Comparison of ENCODE assay signal across 8 mouse cellular contexts in the genomic region with DNA sequence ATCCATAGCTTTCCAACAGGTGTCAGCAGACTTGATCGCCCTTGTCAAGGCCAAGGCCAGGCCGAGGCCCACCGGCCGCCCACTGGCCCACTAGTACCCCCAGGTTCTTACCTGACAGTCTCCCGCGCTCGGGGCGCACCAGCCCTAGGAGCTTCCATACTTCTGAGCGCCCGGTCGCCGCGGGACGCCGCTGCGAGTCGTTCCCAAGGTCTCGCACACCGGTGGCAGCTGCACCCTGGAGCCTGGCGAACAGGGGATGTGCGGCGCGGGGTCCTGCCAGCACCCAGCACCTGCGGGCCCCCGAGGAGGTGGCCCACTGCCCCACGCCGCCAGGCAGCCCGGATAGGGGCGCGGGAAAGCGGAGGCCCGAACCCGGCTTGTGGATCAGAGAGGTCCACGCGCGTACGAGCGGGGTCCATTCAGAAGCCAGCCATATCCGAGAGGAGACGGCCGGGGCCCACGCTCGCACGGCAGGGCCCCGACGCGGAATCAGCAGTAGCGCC. TPM values are rescaled to one million over a fixed set of nuclear protein-coding genes. Genes with fewer than 3 reads are reported as not detected.
DNase-seq lines count a peak whose midpoint lies in the region; ATAC-seq and TF ChIP-seq lines count a peak whose summit lies in the region.

No protein-coding gene starts in this region.

- H3K4me3 ChIP-seq in CH12.LX (replicated peaks in 1 of 3; ENCODE audit: low read depth in 2 of 3, low read length in 2 of 3, poor library complexity in 1 of 3) = peak overlapping the region; percentile 49 to 71 (median 69)
- peak overlapping the region; percentile 81 for H3K4me3 ChIP-seq in hindbrain, embryonic 12.5 days

- peak overlapping the region; percentile 63 for H3K9ac ChIP-seq in CH12.LX (ENCODE audit: insufficient read depth, low read depth)
- peak overlapping the region; percentile 82 for H3K9ac ChIP-seq in hindbrain, embryonic 12.5 days

- no peak for TF ChIP-seq EP300 in CH12.LX (IDR thresholded peaks at IDR 0.05; ENCODE audit: low read length)

- TF ChIP-seq CTCF in CH12.LX (conservative IDR thresholded peaks at IDR 0.05 in 1 of 2, IDR thresholded peaks at IDR 0.05 in 1 of 2; ENCODE audit: low read depth in 2 of 2, low read length in 2 of 2) = no peak

- under 1% methylated on average over 48 of the region's 48 CpGs for WGBS in hindbrain, embryonic 12.5 days

- no peak for TF ChIP-seq POLR2A in CH12.LX (IDR thresholded peaks at IDR 0.05; ENCODE audit: low read depth, low read length)

- peak overlapping the region; percentile 64 for H3K4me2 ChIP-seq in CH12.LX (ENCODE audit: insufficient read depth, low read depth, poor library complexity, severe bottlenecking)
- peak overlapping the region; percentile 96 for H3K4me2 ChIP-seq in hindbrain, embryonic 12.5 days (replicated peaks)

- peak; percentile 11 for DNase-seq in heart, adult 8-10 months (ENCODE audit: low spot score)
- DNase-seq in heart, postnatal 25 days (ENCODE audit: low spot score) = no peak
- no peak for DNase-seq in CH12.LX (ENCODE audit: extremely low read depth)
- peak; percentile 61 for DNase-seq in cerebellum, adult 9-11 months
- peak; percentile 48 for DNase-seq in liver
- DNase-seq in ovary, postnatal 14 days (ENCODE audit: low spot score) = peak; percentile 15

- TF ChIP-seq RAD21 in CH12.LX (IDR thresholded peaks at IDR 0.05; ENCODE audit: low read depth, low read length) = no peak

- intact Hi-C loops in heart, postnatal 25 days (cut with DNase I) = no loop called here

- peaks cover 0 to 37% of the 10 kb centered on the region in 2 experiments; a peak in 3 of 4 replicates for H3K4me1 ChIP-seq in CH12.LX (ENCODE audit: control insufficient read depth in 1 of 2, insufficient read depth in 2 of 2)
- H3K4me1 ChIP-seq in hindbrain, embryonic 12.5 days = peaks cover 14% of the 10 kb centered on the region

- H3K36me3 ChIP-seq in CH12.LX (replicated peaks in 1 of 2; ENCODE audit: control insufficient read depth in 1 of 2, insufficient read depth in 1 of 2, low read length in 1 of 2) = peaks cover 0 to 11% of the 10 kb centered on the region in 2 experiments
- no peaks in the 10 kb centered on the region for H3K36me3 ChIP-seq in hindbrain, embryonic 12.5 days

- ATAC-seq in hindbrain, embryonic 12.5 days (ENCODE audit: low FRiP score) = peak; percentile 69
- ATAC-seq in granulocyte monocyte progenitor cell, adult 5-6 weeks (replicated peaks; ENCODE audit: poor library complexity, severe bottlenecking) = no peak

- H3K79me2 ChIP-seq in CH12.LX (replicated peaks; ENCODE audit: control insufficient read depth, extremely low read depth, insufficient read depth, poor library complexity, severe bottlenecking) = no peaks in the 10 kb centered on the region

- H3K27me3 ChIP-seq in CH12.LX (replicated peaks) = no peaks in the 10 kb centered on the region
- no peaks in the 10 kb centered on the region for H3K27me3 ChIP-seq in hindbrain, embryonic 12.5 days

- dilution Hi-C loops in CH12.LX (cut with MboI; ENCODE audit: extremely low pct_ligation_motif_present, extremely low pct_unique_long_range_greater_than_20kb, low sequenced_read_pairs) = no loop called here

- no peaks in the 10 kb centered on the region for H3K9me3 ChIP-seq in CH12.LX (replicated peaks; ENCODE audit: low read length)
- H3K9me3 ChIP-seq in hindbrain, embryonic 12.5 days (replicated peaks) = no peaks in the 10 kb centered on the region

- in situ Hi-C loops in CH12.LX (cut with MboI; ENCODE audit: low pct_ligation_motif_present, low pct_unique_long_range_greater_than_20kb, low sequenced_read_pairs) = no loop called here

- no peak overlapping the region for H3K27ac ChIP-seq in CH12.LX (ENCODE audit: insufficient read depth, low read depth)
- peak overlapping the region; percentile 79 for H3K27ac ChIP-seq in hindbrain, embryonic 12.5 days

TF ChIP-seq in CH12.LX, 34 proteins besides CTCF, POLR2A, EP300 and RAD21:
- no peak for TF ChIP-seq SIN3A (IDR thresholded peaks at IDR 0.05; ENCODE audit: low read length)
- no peak for TF ChIP-seq HCFC1 (IDR thresholded peaks at IDR 0.05; ENCODE audit: low read depth, low read length)
- TF ChIP-seq MXI1 (IDR thresholded peaks at IDR 0.05; ENCODE audit: low read depth, low read length) = no peak
- no peak for TF ChIP-seq GABPA (IDR thresholded peaks at IDR 0.05; ENCODE audit: insufficient replicate concordance, low read depth, low read length)
- no peak for TF ChIP-seq CHD2 (IDR thresholded peaks at IDR 0.05; ENCODE audit: low read length)
- no peak for TF ChIP-seq BHLHE40 (IDR thresholded peaks at IDR 0.05; ENCODE audit: low read depth, low read length)
- TF ChIP-seq NELFE (IDR thresholded peaks at IDR 0.05; ENCODE audit: low read depth, low read length) = no peak
- TF ChIP-seq USF1 (IDR thresholded peaks at IDR 0.05; ENCODE audit: low read depth, low read length) = no peak
- no peak for TF ChIP-seq MAZ (IDR thresholded peaks at IDR 0.05; ENCODE audit: low read depth, low read length)
- TF ChIP-seq CHD1 (IDR thresholded peaks at IDR 0.05; ENCODE audit: low read depth, low read length) = no peak
- no peak for TF ChIP-seq TBP (conservative IDR thresholded peaks at IDR 0.05; ENCODE audit: low read depth, low read length)
- TF ChIP-seq PAX5 (IDR thresholded peaks at IDR 0.05; ENCODE audit: low read length) = no peak
- no peak for TF ChIP-seq JUND (conservative IDR thresholded peaks at IDR 0.05; ENCODE audit: low read depth, low read length)
- TF ChIP-seq SMC3 (IDR thresholded peaks at IDR 0.05; ENCODE audit: low read depth, low read length) = no peak
- no peak for TF ChIP-seq USF2 (conservative IDR thresholded peaks at IDR 0.05; ENCODE audit: low read depth, low read length)
- no peak for TF ChIP-seq MYC (IDR thresholded peaks at IDR 0.05; ENCODE audit: low read depth, low read length)
- TF ChIP-seq ZNF384 (IDR thresholded peaks at IDR 0.05; ENCODE audit: low read depth, low read length) = no peak
- no peak for TF ChIP-seq MEF2A (IDR thresholded peaks at IDR 0.05; ENCODE audit: borderline replicate concordance, low read depth, low read length)

RNA-seq across cellular contexts. Expression of a gene that starts 0.6 kb away (rescaled TPM):
- total RNA-seq in heart, adult 8-10 months (2022) = 10 to 100 TPM; 41.0 to 50.0 (median 45.6) TPM
- total RNA-seq in heart, postnatal 25 days (2021) = 10 to 100 TPM; 43.9 to 48.0 TPM
- 8.0 and 8.1 TPM in 2 replicates for total RNA-seq in CH12.LX (2012; rRNA removed)
- 8.5 and 8.9 TPM in 2 replicates for total RNA-seq in CH12.LX (2014; rRNA removed)
- 7.3 and 8.1 TPM in 2 replicates for polyA plus RNA-seq in CH12.LX (2012; ENCODE audit: insufficient read length, low read depth)
- 19.8 and 20.7 TPM in 2 replicates for polyA plus RNA-seq in hindbrain, embryonic 12.5 days (2016; fragmentation: Nextera tagmentation; extraction: Ambion mirVana)
- 20.8 and 24.6 TPM in 2 replicates for total RNA-seq in granulocyte monocyte progenitor cell, adult 5-6 weeks (2014; fragmentation: Nextera tagmentation)
- total RNA-seq in granulocyte monocyte progenitor cell, adult 5-6 weeks (2017) = 24.1 TPM in 2 replicates

RNA-seq across cellular contexts. Expression of a gene that starts 33.3 kb away (rescaled TPM):
- 10 to 100 TPM in 2 of 4 experiments, 1 to 10 TPM in 2; 8.4 to 11.9 (median 10.2) TPM for total RNA-seq in heart, adult 8-10 months (2022)
- 10 to 100 TPM in 1 of 2 experiments, 1 to 10 TPM in 1; 9.2 to 11.9 TPM for total RNA-seq in heart, postnatal 25 days (2021)
- 32.8 and 37.1 TPM in 2 replicates for total RNA-seq in CH12.LX (2012; rRNA removed)
- total RNA-seq in CH12.LX (2014; rRNA removed) = 49.0 and 51.8 TPM in 2 replicates
- 39.6 and 39.7 TPM in 2 replicates for polyA plus RNA-seq in CH12.LX (2012; ENCODE audit: insufficient read length, low read depth)
- polyA plus RNA-seq in hindbrain, embryonic 12.5 days (2016; fragmentation: Nextera tagmentation; extraction: Ambion mirVana) = 39.2 and 42.1 TPM in 2 replicates
- total RNA-seq in granulocyte monocyte progenitor cell, adult 5-6 weeks (2014; fragmentation: Nextera tagmentation) = 25.5 and 33.3 TPM in 2 replicates
- 26.7 and 26.8 TPM in 2 replicates for total RNA-seq in granulocyte monocyte progenitor cell, adult 5-6 weeks (2017)

RNA-seq across cellular contexts. Expression of a gene that starts 38.9 kb away (rescaled TPM):
- 10 to 100 TPM; 14.1 to 15.2 (median 14.5) TPM for total RNA-seq in heart, adult 8-10 months (2022)
- total RNA-seq in heart, postnatal 25 days (2021) = 10 to 100 TPM; 15.0 TPM
- 54.2 and 62.2 TPM in 2 replicates for total RNA-seq in CH12.LX (2012; rRNA removed)
- 68.1 and 75.8 TPM in 2 replicates for total RNA-seq in CH12.LX (2014; rRNA removed)
- 53.9 and 63.0 TPM in 2 replicates for polyA plus RNA-seq in CH12.LX (2012; ENCODE audit: insufficient read length, low read depth)
- polyA plus RNA-seq in hindbrain, embryonic 12.5 days (2016; fragmentation: Nextera tagmentation; extraction: Ambion mirVana) = 32.6 and 34.4 TPM in 2 replicates
- 27.9 and 36.4 TPM in 2 replicates for total RNA-seq in granulocyte monocyte progenitor cell, adult 5-6 weeks (2014; fragmentation: Nextera tagmentation)
- 33.9 and 37.4 TPM in 2 replicates for total RNA-seq in granulocyte monocyte progenitor cell, adult 5-6 weeks (2017)

RNA-seq across cellular contexts. Expression of a gene that starts 39.0 kb away (rescaled TPM):
- 1 to 10 TPM; 4.9 to 7.2 (median 6.5) TPM for total RNA-seq in heart, adult 8-10 months (2022)
- total RNA-seq in heart, postnatal 25 days (2021) = 1 to 10 TPM; 5.4 to 6.1 TPM
- total RNA-seq in CH12.LX (2012; rRNA removed) = 26.4 and 33.7 TPM in 2 replicates
- 32.4 and 33.9 TPM in 2 replicates for total RNA-seq in CH12.LX (2014; rRNA removed)
- polyA plus RNA-seq in CH12.LX (2012; ENCODE audit: insufficient read length, low read depth) = 22.7 and 27.9 TPM in 2 replicates
- 5.9 and 6.4 TPM in 2 replicates for polyA plus RNA-seq in hindbrain, embryonic 12.5 days (2016; fragmentation: Nextera tagmentation; extraction: Ambion mirVana)
- 27.8 and 29.2 TPM in 2 replicates for total RNA-seq in granulocyte monocyte progenitor cell, adult 5-6 weeks (2014; fragmentation: Nextera tagmentation)
- total RNA-seq in granulocyte monocyte progenitor cell, adult 5-6 weeks (2017) = 23.6 and 27.2 TPM in 2 replicates

Comparison
In these comparisons a context has a peak if more than half of its experiments do, and no peak if none do; other contexts are left out.
1. DNase-seq: peak in heart, adult 8-10 months (single experiment), cerebellum, adult 9-11 months (single experiment), liver (single experiment) and ovary, postnatal 14 days (single experiment); none in heart, postnatal 25 days (single experiment) and CH12.LX (single experiment).